Mouse (Mus musculus): ENCODE results near the gene Tmem8b. TPM values are rescaled to one million over a fixed set of nuclear protein-coding genes. Genes with fewer than 3 reads are reported as not detected.

The Tmem8b gene
- total RNA-seq, 1 experiment = 1.4 TPM

DNA sequence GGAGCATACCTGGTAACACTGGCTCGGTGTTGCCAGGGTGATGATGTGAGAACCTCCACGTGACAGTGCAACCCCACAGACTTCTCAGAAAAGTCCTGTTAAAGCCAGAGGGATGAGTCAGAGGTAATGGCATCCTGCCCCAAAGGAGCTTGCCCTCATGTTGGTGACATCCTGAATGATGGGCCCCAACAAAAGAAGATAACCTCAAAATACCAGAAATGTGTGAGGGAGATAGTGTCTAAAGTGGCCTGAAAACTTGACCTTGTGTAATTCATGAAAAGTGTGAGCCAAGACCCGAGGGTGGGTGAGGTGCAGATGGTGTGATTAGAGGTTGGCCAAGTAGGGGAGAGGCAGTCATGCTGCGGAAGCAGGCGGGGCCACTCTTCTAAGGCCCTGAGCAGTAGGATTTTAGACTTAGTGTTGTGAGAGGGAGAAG is 25.1 kb downstream of the Tmem8b start:
- H3K9me3 ChIP-seq (ENCODE audit: control insufficient read depth, insufficient read depth, low read depth, low read length) = no peaks in the 10 kb centered on the region
- H3K9ac ChIP-seq (ENCODE audit: insufficient read depth, low read depth, low read length, poor library complexity, severe bottlenecking) = no peak overlapping the region
- no peak overlapping the region for H3K4me3 ChIP-seq (ENCODE audit: insufficient read depth in 1 of 2, low read depth in 1 of 2, low read length in 2 of 2, poor library complexity in 1 of 2, severe bottlenecking in 1 of 2)
- no peaks in the 10 kb centered on the region for H3K36me3 ChIP-seq (ENCODE audit: control insufficient read depth, insufficient read depth, low read length, poor library complexity, severe bottlenecking)
- H3K27ac ChIP-seq (ENCODE audit: insufficient read depth, low read depth, low read length, poor library complexity, severe bottlenecking) = no peak overlapping the region
- TF ChIP-seq HCFC1 (IDR thresholded peaks at IDR 0.05; ENCODE audit: borderline replicate concordance, insufficient read depth, low read length) (no peak), CHD2 (IDR thresholded peaks at IDR 0.05; ENCODE audit: low read depth, low read length) (no peak), ZC3H11A (IDR thresholded peaks at IDR 0.05; ENCODE audit: borderline replicate concordance, low read depth, low read length) (no peak), ZNF384 (IDR thresholded peaks at IDR 0.05; ENCODE audit: low read depth, low read length) (no peak), MAFK (IDR thresholded peaks at IDR 0.05; ENCODE audit: insufficient read depth, low read depth, low read length) (no peak)
- no peak for DNase-seq (ENCODE audit: low read depth, low spot score)
- H3K4me1 ChIP-seq (ENCODE audit: control insufficient read depth in 2 of 2, insufficient read depth in 2 of 2, low read length in 2 of 2, poor library complexity in 1 of 2) = peaks cover 0 to 5% of the 10 kb centered on the region in 2 experiments
- in situ Hi-C loops (cut with MboI; ENCODE audit: low sequenced_read_pairs in 2 of 2, unreplicated experiment in 2 of 2) = no loop called here

DNA sequence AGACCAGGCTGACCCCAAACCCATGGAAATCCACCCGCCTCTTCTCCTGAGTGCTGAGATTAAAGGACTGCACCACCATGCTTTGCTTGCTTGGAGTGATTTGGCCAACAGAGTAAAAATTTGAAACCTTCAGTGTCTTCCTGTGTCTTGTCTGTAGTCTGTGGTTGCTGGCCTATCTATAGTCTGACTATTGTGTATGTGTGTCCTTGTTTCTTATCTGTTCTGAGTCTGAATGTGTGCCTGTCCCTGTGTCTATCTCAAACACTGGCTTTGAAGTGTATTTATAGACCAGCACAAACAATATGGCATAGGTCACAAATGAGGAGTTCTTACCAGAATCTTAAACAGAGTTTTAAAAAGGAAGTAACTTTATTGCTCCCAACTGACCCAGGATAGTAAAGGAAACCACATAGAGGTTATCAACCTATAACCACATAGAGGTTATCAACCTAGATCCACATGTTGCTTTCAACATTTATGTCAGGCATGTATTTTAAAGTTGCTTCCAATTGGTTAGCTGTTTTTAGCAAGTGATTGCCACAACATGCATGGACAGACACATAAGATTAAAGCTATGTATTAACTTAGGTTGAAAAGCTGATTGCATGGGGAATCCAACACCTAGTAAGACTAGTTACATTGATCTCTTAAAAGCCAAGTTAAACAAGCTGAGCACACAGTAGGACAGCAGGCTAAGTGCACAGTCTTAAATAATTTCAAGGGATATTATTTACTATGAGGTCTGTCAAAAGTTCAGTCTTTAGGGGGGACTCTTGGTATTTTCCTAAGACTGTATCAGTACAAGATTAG is 25.9 kb downstream of the Tmem8b start:
- H3K27ac ChIP-seq (ENCODE audit: insufficient read depth, low read depth, low read length, poor library complexity, severe bottlenecking) = no peak overlapping the region
- TF ChIP-seq MAFK (IDR thresholded peaks at IDR 0.05; ENCODE audit: insufficient read depth, low read depth, low read length) (no peak), ZC3H11A (IDR thresholded peaks at IDR 0.05; ENCODE audit: borderline replicate concordance, low read depth, low read length) (no peak), HCFC1 (IDR thresholded peaks at IDR 0.05; ENCODE audit: borderline replicate concordance, insufficient read depth, low read length) (no peak), ZNF384 (IDR thresholded peaks at IDR 0.05; ENCODE audit: low read depth, low read length) (no peak)
- H3K4me1 ChIP-seq (ENCODE audit: control insufficient read depth in 2 of 2, insufficient read depth in 2 of 2, low read length in 2 of 2, poor library complexity in 1 of 2) = peaks cover 0 to 5% of the 10 kb centered on the region in 2 experiments
- no peaks in the 10 kb centered on the region for H3K36me3 ChIP-seq (ENCODE audit: control insufficient read depth, insufficient read depth, low read length, poor library complexity, severe bottlenecking)
- no peak overlapping the region for H3K4me3 ChIP-seq (ENCODE audit: insufficient read depth in 1 of 2, low read depth in 1 of 2, low read length in 2 of 2, poor library complexity in 1 of 2, severe bottlenecking in 1 of 2)
- H3K9ac ChIP-seq (ENCODE audit: insufficient read depth, low read depth, low read length, poor library complexity, severe bottlenecking) = no peak overlapping the region
- in situ Hi-C loops (cut with MboI; ENCODE audit: low sequenced_read_pairs in 2 of 2, unreplicated experiment in 2 of 2) = no loop called here
- no peaks in the 10 kb centered on the region for H3K9me3 ChIP-seq (ENCODE audit: control insufficient read depth, insufficient read depth, low read depth, low read length)
- DNase-seq (ENCODE audit: low read depth, low spot score) = no peak

DNA sequence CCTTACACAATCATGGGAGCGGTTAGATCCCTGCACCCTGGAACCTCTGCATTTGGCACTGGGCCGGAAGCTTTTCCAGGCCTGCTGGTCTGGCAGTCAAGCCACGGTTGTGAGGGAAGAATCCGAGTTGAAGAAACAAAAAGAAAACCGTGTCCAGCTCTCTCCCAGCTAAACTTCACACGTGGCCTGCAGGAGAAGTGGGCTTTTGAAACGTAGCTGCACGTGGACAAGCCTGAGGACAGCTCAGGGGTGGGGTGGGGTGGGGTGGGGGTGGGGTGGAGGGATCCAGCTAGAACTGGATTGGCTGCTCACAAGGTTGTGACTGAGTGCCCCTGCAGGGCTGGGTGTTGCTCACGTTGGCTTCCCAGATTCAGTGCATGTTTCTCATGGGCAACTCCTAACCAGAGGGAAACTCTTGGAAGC is 26.5 kb downstream of the Tmem8b start:
- Histone ChIP-seq H3K36me3 (ENCODE audit: control insufficient read depth, insufficient read depth, low read length, poor library complexity, severe bottlenecking) (no peaks in the 10 kb centered on the region), H3K4me3 (ENCODE audit: insufficient read depth in 1 of 2, low read depth in 1 of 2, low read length in 2 of 2, poor library complexity in 1 of 2, severe bottlenecking in 1 of 2) (no peak overlapping the region), H3K9me3 (ENCODE audit: control insufficient read depth, insufficient read depth, low read depth, low read length) (no peaks in the 10 kb centered on the region), H3K4me1 (ENCODE audit: control insufficient read depth in 2 of 2, insufficient read depth in 2 of 2, low read length in 2 of 2, poor library complexity in 1 of 2) (peaks cover 0 to 5% of the 10 kb centered on the region in 2 experiments), H3K9ac (ENCODE audit: insufficient read depth, low read depth, low read length, poor library complexity, severe bottlenecking) (no peak overlapping the region), H3K27ac (ENCODE audit: insufficient read depth, low read depth, low read length, poor library complexity, severe bottlenecking) (no peak overlapping the region)
- in situ Hi-C loops (cut with MboI; ENCODE audit: low sequenced_read_pairs in 2 of 2, unreplicated experiment in 2 of 2) = no loop called here
- DNase-seq (ENCODE audit: low read depth, low spot score) = no peak
- TF ChIP-seq MAFK (IDR thresholded peaks at IDR 0.05; ENCODE audit: insufficient read depth, low read depth, low read length) (no peak), ZC3H11A (IDR thresholded peaks at IDR 0.05; ENCODE audit: borderline replicate concordance, low read depth, low read length) (no peak), ZNF384 (IDR thresholded peaks at IDR 0.05; ENCODE audit: low read depth, low read length) (no peak), CHD2 (IDR thresholded peaks at IDR 0.05; ENCODE audit: low read depth, low read length) (no peak), HCFC1 (IDR thresholded peaks at IDR 0.05; ENCODE audit: borderline replicate concordance, insufficient read depth, low read length) (no peak)

DNA sequence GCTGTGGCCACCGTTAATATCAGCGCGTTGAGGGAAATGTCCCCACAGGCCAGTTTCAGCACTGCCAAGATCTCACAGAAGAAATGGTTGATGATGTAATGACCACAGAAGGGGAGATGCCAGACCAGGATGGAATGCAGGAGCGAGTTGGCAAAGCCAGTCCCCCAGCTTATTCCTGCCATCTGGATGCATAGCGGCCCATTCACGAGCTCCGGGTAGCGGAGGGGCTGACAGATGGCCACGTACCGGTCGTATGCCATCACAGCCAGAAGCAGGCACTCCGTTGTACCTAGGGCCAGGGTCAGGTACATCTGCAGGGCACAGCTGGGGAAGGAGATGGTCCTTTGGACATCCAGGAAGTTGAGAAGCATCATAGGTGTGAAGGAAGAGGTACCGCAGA is 27.8 kb downstream of the Tmem8b start:
- H3K36me3 ChIP-seq (ENCODE audit: control insufficient read depth, insufficient read depth, low read length, poor library complexity, severe bottlenecking) = no peaks in the 10 kb centered on the region
- H3K4me1 ChIP-seq (ENCODE audit: control insufficient read depth in 2 of 2, insufficient read depth in 2 of 2, low read length in 2 of 2, poor library complexity in 1 of 2) = peaks cover 0 to 5% of the 10 kb centered on the region in 2 experiments
- no peaks in the 10 kb centered on the region for H3K9me3 ChIP-seq (ENCODE audit: control insufficient read depth, insufficient read depth, low read depth, low read length)
- no peak overlapping the region for H3K9ac ChIP-seq (ENCODE audit: insufficient read depth, low read depth, low read length, poor library complexity, severe bottlenecking)
- in situ Hi-C loops (cut with MboI; ENCODE audit: low sequenced_read_pairs in 2 of 2, unreplicated experiment in 2 of 2) = no loop called here
- no peak overlapping the region for H3K27ac ChIP-seq (ENCODE audit: insufficient read depth, low read depth, low read length, poor library complexity, severe bottlenecking)
- DNase-seq (ENCODE audit: low read depth, low spot score) = no peak
- no peak overlapping the region for H3K4me3 ChIP-seq (ENCODE audit: insufficient read depth in 1 of 2, low read depth in 1 of 2, low read length in 2 of 2, poor library complexity in 1 of 2, severe bottlenecking in 1 of 2)
- TF ChIP-seq ZC3H11A (IDR thresholded peaks at IDR 0.05; ENCODE audit: borderline replicate concordance, low read depth, low read length) (no peak), MAFK (IDR thresholded peaks at IDR 0.05; ENCODE audit: insufficient read depth, low read depth, low read length) (no peak), HCFC1 (IDR thresholded peaks at IDR 0.05; ENCODE audit: borderline replicate concordance, insufficient read depth, low read length) (no peak), CHD2 (IDR thresholded peaks at IDR 0.05; ENCODE audit: low read depth, low read length) (no peak), ZNF384 (IDR thresholded peaks at IDR 0.05; ENCODE audit: low read depth, low read length) (no peak)

All from ES-E14 (cell line).